ENCODE assay signal across 24 mouse cellular contexts in genomic region chr6:4022645-4023044, GRCm38 (mm10). TPM values are rescaled to one million over a fixed set of nuclear protein-coding genes. Genes with fewer than 3 reads are reported as not detected.
DNase-seq lines count a peak whose midpoint lies in the region; ATAC-seq lines count a peak whose summit lies in the region.
"Had no signal": no experiment of that assay in that cellular context is flagged by ENCODE, and none has a peak within 500 bp of the region (broad histone marks: within the 10 kb centered on the region; RNA-seq: fewer than 3 reads in every experiment).

No protein-coding gene starts in this region.

- no peak overlapping the region for H3K4me2 ChIP-seq in kidney, embryonic 15.5 days
- no peak overlapping the region for H3K4me2 ChIP-seq in kidney, embryonic 14.5 days (replicated peaks; ENCODE audit: low read depth, low read length)
- H3K4me2 ChIP-seq in forebrain, embryonic 13.5 days, result no peak overlapping the region
- H3K4me2 ChIP-seq: embryonic facial prominence, embryonic 12.5 days; heart, embryonic 15.5 days; hindbrain, embryonic 15.5 days had no signal

- H3K27me3 ChIP-seq in kidney, embryonic 15.5 days, result no peaks in the 10 kb centered on the region
- no peaks in the 10 kb centered on the region for H3K27me3 ChIP-seq in kidney, embryonic 14.5 days (ENCODE audit: control insufficient read depth, insufficient read depth, low read length)
- no peaks in the 10 kb centered on the region for H3K27me3 ChIP-seq in forebrain, embryonic 13.5 days
- H3K27me3 ChIP-seq: CH12.LX; embryonic facial prominence, embryonic 12.5 days; heart, embryonic 15.5 days; hindbrain, embryonic 15.5 days had no signal

- no peaks in the 10 kb centered on the region for H3K4me1 ChIP-seq in kidney, embryonic 15.5 days
- no peaks in the 10 kb centered on the region for H3K4me1 ChIP-seq in kidney, embryonic 14.5 days (ENCODE audit: control insufficient read depth, insufficient read depth, low read length)
- H3K4me1 ChIP-seq in forebrain, embryonic 13.5 days, result no peaks in the 10 kb centered on the region
- H3K4me1 ChIP-seq: embryonic facial prominence, embryonic 12.5 days; heart, embryonic 10.5 days; heart, embryonic 15.5 days; hindbrain, embryonic 15.5 days had no signal

- H3K27ac ChIP-seq in kidney, embryonic 15.5 days, result no peak overlapping the region
- no peak overlapping the region for H3K27ac ChIP-seq in kidney, embryonic 14.5 days (ENCODE audit: low read depth, low read length)
- H3K27ac ChIP-seq in forebrain, embryonic 13.5 days, result no peak overlapping the region
- H3K27ac ChIP-seq: embryonic facial prominence, embryonic 12.5 days; heart, embryonic 10.5 days; heart, embryonic 15.5 days; hindbrain, embryonic 15.5 days had no signal

- H3K4me3 ChIP-seq in kidney, embryonic 15.5 days (replicated peaks), result no peak overlapping the region
- no peak overlapping the region for H3K4me3 ChIP-seq in kidney, embryonic 14.5 days (ENCODE audit: low read length)
- H3K4me3 ChIP-seq in forebrain, embryonic 13.5 days, result no peak overlapping the region
- H3K4me3 ChIP-seq: embryonic facial prominence, embryonic 12.5 days; heart, embryonic 10.5 days; heart, embryonic 15.5 days; hindbrain, embryonic 15.5 days had no signal

- ATAC-seq in kidney, embryonic 15.5 days (replicated peaks; ENCODE audit: low FRiP score), result no peak
- ATAC-seq in kidney, embryonic 14.5 days (ENCODE audit: low FRiP score, low TSS enrichment), result no peak
- no peak for ATAC-seq in forebrain, embryonic 13.5 days
- ATAC-seq: activated CD4-positive, CD25-positive, alpha-beta regulatory T cell, adult 4 months; forebrain, embryonic 16.5 days; Patski had no signal

- no peaks in the 10 kb centered on the region for H3K9me3 ChIP-seq in kidney, embryonic 15.5 days (replicated peaks)
- no peaks in the 10 kb centered on the region for H3K9me3 ChIP-seq in kidney, embryonic 14.5 days (ENCODE audit: control insufficient read depth, low read length)
- H3K9me3 ChIP-seq in forebrain, embryonic 13.5 days (replicated peaks), result no peaks in the 10 kb centered on the region
- H3K9me3 ChIP-seq: embryonic facial prominence, embryonic 12.5 days; heart, embryonic 10.5 days; heart, embryonic 15.5 days; hindbrain, embryonic 15.5 days had no signal

- DNase-seq in kidney, adult 11 months, result peak; percentile 53
- peak; percentile 18 for DNase-seq in kidney, postnatal 14 days
- DNase-seq in embryo, embryonic 9.5 days (ENCODE audit: extremely low spot score), result peak; percentile 6
- DNase-seq: adrenal gland, postnatal 14 days; cerebellum, adult 11-12 months; cerebellum, adult 9-10 months; cerebellum, postnatal 25 days; gastrocnemius, postnatal 10 days; heart, adult 18-20 months; heart, postnatal 14 days had no signal

- WGBS in kidney, embryonic 15.5 days, result 30% methylated on average over 1 of the region's 1 CpGs
- WGBS in kidney, embryonic 14.5 days, result 24% methylated on average over 1 of the region's 1 CpGs
- 90% methylated on average over 1 of the region's 1 CpGs for WGBS in forebrain, embryonic 13.5 days

- H3K9ac ChIP-seq in kidney, embryonic 15.5 days, result no peak overlapping the region
- H3K9ac ChIP-seq in kidney, embryonic 14.5 days (ENCODE audit: low read depth, low read length), result no peak overlapping the region
- no peak overlapping the region for H3K9ac ChIP-seq in forebrain, embryonic 13.5 days
- H3K9ac ChIP-seq: embryonic facial prominence, embryonic 12.5 days; heart, embryonic 15.5 days; hindbrain, embryonic 15.5 days had no signal

- H3K36me3 ChIP-seq in kidney, embryonic 15.5 days, result no peaks in the 10 kb centered on the region
- no peaks in the 10 kb centered on the region for H3K36me3 ChIP-seq in kidney, embryonic 14.5 days (ENCODE audit: control insufficient read depth, insufficient read depth, low read length)
- no peaks in the 10 kb centered on the region for H3K36me3 ChIP-seq in forebrain, embryonic 13.5 days (ENCODE audit: poor library complexity, severe bottlenecking)
- H3K36me3 ChIP-seq: embryonic facial prominence, embryonic 12.5 days; heart, embryonic 10.5 days; heart, embryonic 15.5 days; hindbrain, embryonic 15.5 days had no signal

RNA-seq across cellular contexts. Expression of gene Gng11, which starts 18.9 kb away (rescaled TPM):
- polyA plus RNA-seq in kidney, embryonic 15.5 days (2015; fragmentation: Nextera tagmentation; extraction: Ambion mirVana), result 81.3 and 82.3 TPM in 2 replicates
- polyA plus RNA-seq in kidney, embryonic 14.5 days (2014; fragmentation: Nextera tagmentation; extraction: Ambion mirVana), result 71.7 and 96.9 TPM in 2 replicates
- 19.9 and 27.0 TPM in 2 replicates for polyA plus RNA-seq in forebrain, embryonic 13.5 days (2015; fragmentation: Nextera tagmentation; extraction: Ambion mirVana)
- polyA plus RNA-seq: activated CD4-positive, CD25-positive, alpha-beta regulatory T cell, adult 4 months; Patski had no signal

RNA-seq across cellular contexts. Expression of gene Gngt1, which starts 29.1 kb away (rescaled TPM):
- polyA plus RNA-seq in kidney, embryonic 15.5 days (2015; fragmentation: Nextera tagmentation; extraction: Ambion mirVana), result not detected in 2 replicates
- polyA plus RNA-seq in kidney, embryonic 14.5 days (2014; fragmentation: Nextera tagmentation; extraction: Ambion mirVana), result not detected in 2 replicates
- not detected in 2 replicates for polyA plus RNA-seq in forebrain, embryonic 13.5 days (2015; fragmentation: Nextera tagmentation; extraction: Ambion mirVana)
- polyA plus RNA-seq: activated CD4-positive, CD25-positive, alpha-beta regulatory T cell, adult 4 months; cortical plate, adult 2 months; embryonic facial prominence, embryonic 12.5 days; forebrain, embryonic 11.5 days; forebrain, embryonic 16.5 days; frontal cortex, adult 2 months; heart, embryonic 10.5 days; heart, embryonic 15.5 days; hindbrain, embryonic 15.5 days had no signal

RNA-seq across cellular contexts. Expression of gene Tfpi2, which starts 33.9 kb away (rescaled TPM):
- polyA plus RNA-seq in kidney, embryonic 15.5 days (2015; fragmentation: Nextera tagmentation; extraction: Ambion mirVana), result 3.2 TPM in 2 replicates
- polyA plus RNA-seq in kidney, embryonic 14.5 days (2014; fragmentation: Nextera tagmentation; extraction: Ambion mirVana), result 0.83 and 2.1 TPM in 2 replicates
- 0.25 and 0.57 TPM in 2 replicates for polyA plus RNA-seq in forebrain, embryonic 13.5 days (2015; fragmentation: Nextera tagmentation; extraction: Ambion mirVana)
- polyA plus RNA-seq: activated CD4-positive, CD25-positive, alpha-beta regulatory T cell, adult 4 months; Patski had no signal
